Mouse (Mus musculus): ENCODE measurements at regions not wholly inside any gene's neighbourhood (a gene's known extent, or its start where the extent isn't known, plus 50 kb on each side); places are given as distances from the start of the nearest gene placed in this dataset.

GRCm38 (mm10) chr8:34442688-34443087 lies 331.2 kb upstream of the Gm10131 start:
- Histone ChIP-seq H3K4me2 (ENCODE audit: low read depth) (no peak overlapping the region), H3K27me3 (ENCODE audit: control insufficient read depth, insufficient read depth, low read length) (no peaks in the 10 kb centered on the region), H3K27ac (ENCODE audit: low read depth, low read length) (no peak overlapping the region), H3K9me3 (ENCODE audit: control insufficient read depth, low read length) (no peaks in the 10 kb centered on the region), H3K36me3 (ENCODE audit: control insufficient read depth, insufficient read depth, low read length) (no peaks in the 10 kb centered on the region), H3K4me1 (ENCODE audit: control insufficient read depth, insufficient read depth, low read length) (peaks cover 1% of the 10 kb centered on the region; the same call in 1 of the 2 replicates), H3K9ac (ENCODE audit: low read length) (no peak overlapping the region), H3K4me3 (ENCODE audit: low read depth, low read length) (no peak overlapping the region)
- DNase-seq (ENCODE audit: low spot score): no peak
- 90% methylated on average over 3 of the region's 3 CpGs for WGBS
- ATAC-seq (ENCODE audit: insufficient read depth, low FRiP score, low TSS enrichment): no peak

- WGBS: 92% methylated on average over 3 of the region's 3 CpGs
- Histone ChIP-seq H3K27ac (ENCODE audit: low read depth, low read length) (no peak overlapping the region), H3K9me3 (ENCODE audit: control insufficient read depth, low read length) (no peaks in the 10 kb centered on the region), H3K4me2 (ENCODE audit: low read depth) (no peak overlapping the region), H3K4me3 (ENCODE audit: low read depth, low read length) (no peak overlapping the region), H3K4me1 (ENCODE audit: control insufficient read depth, insufficient read depth, low read length) (no peaks in the 10 kb centered on the region), H3K36me3 (ENCODE audit: control insufficient read depth, insufficient read depth, low read length) (no peaks in the 10 kb centered on the region), H3K27me3 (ENCODE audit: control insufficient read depth, insufficient read depth, low read length) (no peaks in the 10 kb centered on the region), H3K9ac (ENCODE audit: low read length) (no peak overlapping the region)
- DNase-seq (ENCODE audit: low spot score) (no peak), ATAC-seq (ENCODE audit: insufficient read depth, low FRiP score, low TSS enrichment) (no peak)
Measured at GRCm38 (mm10) chr8:34441756-34442155, 330.2 kb upstream of the Gm10131 start.

GRCm38 (mm10) chr8:34440771-34441170 lies 329.2 kb upstream of the Gm10131 start:
- Histone ChIP-seq H3K27ac (ENCODE audit: low read depth, low read length) (no peak overlapping the region), H3K9ac (ENCODE audit: low read length) (no peak overlapping the region), H3K4me3 (ENCODE audit: low read depth, low read length) (no peak overlapping the region), H3K4me1 (ENCODE audit: control insufficient read depth, insufficient read depth, low read length) (no peaks in the 10 kb centered on the region), H3K27me3 (ENCODE audit: control insufficient read depth, insufficient read depth, low read length) (no peaks in the 10 kb centered on the region), H3K9me3 (ENCODE audit: control insufficient read depth, low read length) (no peaks in the 10 kb centered on the region), H3K4me2 (ENCODE audit: low read depth) (no peak overlapping the region), H3K36me3 (ENCODE audit: control insufficient read depth, insufficient read depth, low read length) (no peaks in the 10 kb centered on the region)
- no peak for ATAC-seq (ENCODE audit: insufficient read depth, low FRiP score, low TSS enrichment)
- no peak for DNase-seq (ENCODE audit: low spot score)
- WGBS: 91% methylated on average over 4 of the region's 4 CpGs

- Histone ChIP-seq H3K27me3 (ENCODE audit: control insufficient read depth, insufficient read depth, low read length) (no peaks in the 10 kb centered on the region), H3K4me1 (ENCODE audit: control insufficient read depth, insufficient read depth, low read length) (no peaks in the 10 kb centered on the region), H3K36me3 (ENCODE audit: control insufficient read depth, insufficient read depth, low read length) (no peaks in the 10 kb centered on the region), H3K9ac (ENCODE audit: low read length) (no peak overlapping the region), H3K4me3 (ENCODE audit: low read depth, low read length) (no peak overlapping the region), H3K4me2 (ENCODE audit: low read depth) (no peak overlapping the region), H3K9me3 (ENCODE audit: control insufficient read depth, low read length) (no peaks in the 10 kb centered on the region), H3K27ac (ENCODE audit: low read depth, low read length) (no peak overlapping the region)
- ATAC-seq (ENCODE audit: insufficient read depth, low FRiP score, low TSS enrichment) (no peak), DNase-seq (ENCODE audit: low spot score) (no peak)
- WGBS: 90% methylated on average over 2 of the region's 2 CpGs
Measured at GRCm38 (mm10) chr8:34438771-34439170, 327.2 kb upstream of the Gm10131 start.

DNA sequence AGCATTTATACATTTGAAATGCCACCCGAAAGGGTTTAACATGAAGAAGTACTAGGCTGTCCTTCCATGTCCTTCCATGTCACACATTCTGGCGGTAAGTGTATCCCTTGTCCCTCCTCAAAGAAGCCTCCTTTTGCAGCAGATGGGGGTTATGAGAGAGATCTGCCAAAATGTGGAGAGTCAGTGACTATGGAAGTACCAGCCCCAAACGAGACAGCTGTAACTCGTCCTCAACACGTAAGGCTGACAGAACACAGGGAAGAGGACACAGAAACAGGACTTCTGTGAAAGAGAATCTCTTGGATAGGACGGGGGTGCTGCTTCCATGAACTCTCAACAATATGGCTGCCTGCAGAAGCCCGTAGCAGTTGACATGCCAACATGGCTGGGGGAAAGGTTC lies 320.4 kb upstream of the Gm10131 start:
- no peak overlapping the region for H3K27ac ChIP-seq (ENCODE audit: low read depth, low read length)
- ATAC-seq (ENCODE audit: insufficient read depth, low FRiP score, low TSS enrichment) (no peak), DNase-seq (ENCODE audit: low spot score) (no peak)
- no peaks in the 10 kb centered on the region for H3K36me3 ChIP-seq (ENCODE audit: control insufficient read depth, insufficient read depth, low read length)
- no peaks in the 10 kb centered on the region for H3K4me1 ChIP-seq (ENCODE audit: control insufficient read depth, insufficient read depth, low read length)
- no peaks in the 10 kb centered on the region for H3K27me3 ChIP-seq (ENCODE audit: control insufficient read depth, insufficient read depth, low read length)
- H3K9me3 ChIP-seq (ENCODE audit: control insufficient read depth, low read length): no peaks in the 10 kb centered on the region
- no peak overlapping the region for H3K4me3 ChIP-seq (ENCODE audit: low read depth, low read length)
- WGBS: 90% methylated on average over 7 of the region's 7 CpGs
- H3K9ac ChIP-seq (ENCODE audit: low read length): no peak overlapping the region
- no peak overlapping the region for H3K4me2 ChIP-seq (ENCODE audit: low read depth)

DNA sequence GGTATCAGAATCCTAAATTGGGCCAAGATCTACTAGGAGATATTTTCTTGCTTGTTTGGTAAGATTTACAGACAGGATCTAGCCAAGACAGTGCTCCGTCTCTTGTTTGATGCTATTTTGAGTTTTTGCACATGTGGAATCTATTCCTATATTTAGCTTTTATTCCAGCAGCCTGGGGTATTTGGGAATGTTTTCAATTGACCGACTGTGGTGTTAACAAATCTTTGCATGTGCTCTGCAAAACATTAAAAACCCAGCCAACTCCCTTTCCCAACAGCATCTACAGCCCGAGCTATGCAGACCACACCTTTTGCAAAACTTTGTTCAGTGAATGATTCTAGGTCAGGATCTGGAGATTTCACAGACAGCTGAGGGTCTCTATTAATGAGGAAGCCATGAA lies 317.7 kb upstream of the Gm10131 start:
- Histone ChIP-seq H3K36me3 (ENCODE audit: control insufficient read depth, insufficient read depth, low read length) (no peaks in the 10 kb centered on the region), H3K27ac (ENCODE audit: low read depth, low read length) (no peak overlapping the region), H3K9me3 (ENCODE audit: control insufficient read depth, low read length) (no peaks in the 10 kb centered on the region), H3K4me2 (ENCODE audit: low read depth) (no peak overlapping the region), H3K9ac (ENCODE audit: low read length) (no peak overlapping the region), H3K27me3 (ENCODE audit: control insufficient read depth, insufficient read depth, low read length) (no peaks in the 10 kb centered on the region), H3K4me1 (ENCODE audit: control insufficient read depth, insufficient read depth, low read length) (no peaks in the 10 kb centered on the region), H3K4me3 (ENCODE audit: low read depth, low read length) (no peak overlapping the region)
- ATAC-seq (ENCODE audit: insufficient read depth, low FRiP score, low TSS enrichment) (no peak), DNase-seq (ENCODE audit: low spot score) (no peak)
- WGBS: 82% methylated on average over 3 of the region's 3 CpGs

DNA sequence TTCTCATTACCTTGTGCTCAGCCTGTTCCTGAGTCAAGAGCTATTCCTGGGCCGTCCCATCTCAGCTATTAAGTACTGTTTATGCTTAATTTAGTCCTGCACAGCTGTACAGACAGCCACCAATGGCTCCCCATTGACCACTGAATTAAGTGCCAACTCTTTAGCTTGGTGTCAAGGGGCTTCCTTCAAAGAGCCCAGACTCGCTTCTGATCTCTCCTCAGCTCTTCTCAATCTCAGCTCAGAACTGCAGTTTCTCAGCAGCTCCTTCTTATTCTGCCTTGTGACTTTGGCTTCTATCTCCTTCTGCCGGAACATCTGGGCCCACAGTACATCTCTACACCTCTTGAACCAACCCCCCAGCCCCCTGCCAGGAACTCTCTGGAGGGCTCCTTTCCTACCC lies 290.0 kb upstream of the Gm10131 start:
- Histone ChIP-seq H3K27ac (ENCODE audit: low read depth, low read length) (no peak overlapping the region), H3K9ac (ENCODE audit: low read length) (no peak overlapping the region), H3K4me3 (ENCODE audit: low read depth, low read length) (no peak overlapping the region), H3K36me3 (ENCODE audit: control insufficient read depth, insufficient read depth, low read length) (no peaks in the 10 kb centered on the region), H3K9me3 (ENCODE audit: control insufficient read depth, low read length) (no peaks in the 10 kb centered on the region), H3K4me1 (ENCODE audit: control insufficient read depth, insufficient read depth, low read length) (0 out of 2 replicates have a peak, but pooled peaks cover 5% of the 10 kb centered on the region), H3K27me3 (ENCODE audit: control insufficient read depth, insufficient read depth, low read length) (no peaks in the 10 kb centered on the region), H3K4me2 (ENCODE audit: low read depth) (no peak overlapping the region)
- no peak for DNase-seq (ENCODE audit: low spot score)
- 64% methylated on average over 3 of the region's 3 CpGs for WGBS
- ATAC-seq (ENCODE audit: insufficient read depth, low FRiP score, low TSS enrichment): no peak

GRCm38 (mm10) chr8:34398914-34399813 lies 287.6 kb upstream of the Gm10131 start:
- 53% methylated on average over 14 of the region's 14 CpGs for WGBS
- Histone ChIP-seq H3K4me1 (ENCODE audit: control insufficient read depth, insufficient read depth, low read length) (0 out of 2 replicates have a peak, but pooled peaks cover 5% of the 10 kb centered on the region), H3K27ac (ENCODE audit: low read depth, low read length) (peak overlapping the region; percentile 39; the same call in 1 of the 2 replicates), H3K4me2 (ENCODE audit: low read depth) (no peak overlapping the region), H3K27me3 (ENCODE audit: control insufficient read depth, insufficient read depth, low read length) (no peaks in the 10 kb centered on the region), H3K9ac (ENCODE audit: low read length) (no peak overlapping the region), H3K36me3 (ENCODE audit: control insufficient read depth, insufficient read depth, low read length) (no peaks in the 10 kb centered on the region), H3K4me3 (ENCODE audit: low read depth, low read length) (no peak overlapping the region), H3K9me3 (ENCODE audit: control insufficient read depth, low read length) (no peaks in the 10 kb centered on the region)
- no peak for ATAC-seq (ENCODE audit: insufficient read depth, low FRiP score, low TSS enrichment)
- DNase-seq (ENCODE audit: low spot score): no peak

Data from neural tube, embryonic 11.5 days (tissue).